Mouse (Mus musculus) gonadal fat pad, adult 2 months (tissue): Measurements from ENCODE around the gene Ldha. TPM values are rescaled to one million over a fixed set of nuclear protein-coding genes. Genes with fewer than 3 reads are reported as not detected.
"Not testable (repeated sequence)": the region's sequence is repeated elsewhere in the genome, so short reads cannot be mapped to it uniquely, and the experiment has no call there.

Experiments
- DNase-seq: peaks from one replicate; pipeline ENCODE4 v3.0.0-alpha.2; 2012; ENCODE audit warnings: low read depth
- polyA plus RNA-seq: library from polyadenylated mRNA; depleted of rRNA; stranded (reverse); fragments of >200 nt; gene quantifications from 2 replicates; pipeline ENCODE4 v1.2.3, GENCODE M21; 2012; rRNA removed

The Ldha gene
- polyA plus RNA-seq, result 562 and 1,009 TPM in 2 replicates

DNA sequence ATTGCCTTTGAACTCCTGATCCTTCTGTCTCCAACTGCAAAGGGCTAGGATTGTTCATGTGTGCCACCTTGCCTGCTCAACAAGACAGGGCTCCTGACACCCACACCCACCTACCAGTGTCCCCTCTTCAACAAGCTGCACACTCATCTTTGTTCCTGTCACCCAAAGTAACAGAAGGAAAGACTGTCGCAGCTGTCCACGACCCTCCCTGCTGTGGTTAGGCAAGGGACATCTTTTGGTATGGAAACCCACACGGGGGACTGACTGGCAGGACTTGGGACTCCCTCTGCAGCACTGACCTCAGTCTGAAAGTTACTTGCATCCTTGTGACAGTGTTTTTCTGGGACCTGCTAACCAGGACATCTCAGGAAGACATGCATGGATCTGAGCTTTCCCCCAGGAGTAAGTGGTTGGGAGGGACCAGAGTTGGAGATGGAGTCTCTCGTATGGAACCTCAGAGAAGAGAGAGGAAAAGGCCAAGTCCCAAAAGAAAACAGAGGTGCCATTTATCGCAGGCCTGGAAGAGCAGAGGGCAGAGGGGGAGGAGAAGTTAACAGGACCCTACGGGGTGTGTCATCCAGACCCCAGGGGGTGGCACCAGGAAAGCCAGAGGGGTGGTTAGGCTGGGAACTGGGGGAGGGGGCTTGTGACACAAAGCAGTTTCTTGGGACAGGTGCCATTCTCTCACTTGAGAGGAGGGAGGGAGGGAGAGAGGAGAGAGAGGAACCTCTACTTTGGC is at the start of gene Ldha:
Gene Ldha, plus strand, starts transcription at position 689 of the 739 bp plus-strand sequence.
- DNase-seq, result no peak

DNA sequence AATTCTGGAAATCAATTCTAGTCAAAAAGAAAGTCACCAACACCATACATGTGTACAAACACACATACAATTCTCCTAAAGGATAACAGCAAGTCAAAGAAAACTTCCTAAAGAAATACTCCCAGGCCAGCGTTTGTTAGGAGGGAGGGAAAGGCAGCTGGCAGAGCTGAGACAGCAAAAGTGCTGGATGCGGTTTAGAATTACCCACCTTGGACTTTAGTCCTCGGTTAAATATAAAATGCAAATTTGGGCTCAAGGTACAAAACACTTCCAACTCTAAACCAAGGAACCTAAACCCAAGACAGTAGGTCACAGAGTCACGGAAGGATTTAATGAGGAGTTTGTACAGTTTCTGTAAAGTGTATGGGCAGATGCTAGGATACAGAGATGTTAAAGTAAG is 47.4 kb upstream of the Ldha start:
- DNase-seq, result no peak

DNA sequence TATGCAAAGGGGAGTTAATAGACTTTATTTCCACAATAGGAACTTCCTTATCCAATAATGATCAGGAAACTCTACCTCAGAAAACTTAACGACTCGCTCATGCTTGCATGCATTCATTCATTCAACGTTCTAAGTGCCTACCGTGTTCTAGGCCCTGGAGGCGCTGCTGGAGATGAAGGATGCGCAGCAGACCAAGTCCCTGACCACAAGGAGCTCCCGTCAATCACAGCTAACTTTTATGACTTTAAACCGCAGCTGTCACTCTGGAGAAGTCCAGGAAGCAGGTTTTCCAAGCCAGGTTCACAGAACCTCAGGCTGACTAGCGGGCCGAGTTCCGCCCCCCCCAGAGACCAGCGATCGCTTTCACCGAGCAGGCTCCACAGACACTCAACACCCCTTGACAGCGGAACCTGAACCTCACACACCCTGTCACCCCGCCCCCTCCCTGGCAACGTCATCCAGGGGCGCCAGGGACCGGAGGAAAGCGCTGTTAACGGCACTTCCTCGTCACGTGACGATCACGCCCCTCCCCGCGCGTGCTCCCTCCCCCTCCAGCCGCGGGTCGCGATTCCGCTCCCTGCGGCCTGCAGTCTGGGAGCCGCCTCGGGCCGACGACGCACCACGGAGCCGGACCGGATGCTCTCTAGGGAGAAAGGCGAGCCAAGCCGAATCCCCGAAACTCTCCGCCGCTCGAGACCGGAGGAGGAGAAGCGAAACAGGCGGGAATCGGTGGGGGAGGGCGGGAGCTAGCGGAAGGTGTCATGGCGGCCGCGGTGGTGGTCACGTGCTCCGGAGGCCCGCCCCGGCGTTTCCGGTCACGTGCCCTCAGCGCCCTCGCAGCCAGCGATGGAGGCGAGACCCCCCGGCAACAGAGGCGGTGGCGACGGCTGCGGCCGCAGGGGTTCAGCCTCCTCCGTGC is 45.7 kb upstream of the Ldha start, which contains the start of the genes Hps5 and Gtf2h1:
Gene Hps5, minus strand, starts transcription at position 778 of the 919 bp plus-strand sequence.
Gene Gtf2h1, plus strand, starts transcription at position 817 of the 919 bp plus-strand sequence.
- DNase-seq, result no peak

DNA sequence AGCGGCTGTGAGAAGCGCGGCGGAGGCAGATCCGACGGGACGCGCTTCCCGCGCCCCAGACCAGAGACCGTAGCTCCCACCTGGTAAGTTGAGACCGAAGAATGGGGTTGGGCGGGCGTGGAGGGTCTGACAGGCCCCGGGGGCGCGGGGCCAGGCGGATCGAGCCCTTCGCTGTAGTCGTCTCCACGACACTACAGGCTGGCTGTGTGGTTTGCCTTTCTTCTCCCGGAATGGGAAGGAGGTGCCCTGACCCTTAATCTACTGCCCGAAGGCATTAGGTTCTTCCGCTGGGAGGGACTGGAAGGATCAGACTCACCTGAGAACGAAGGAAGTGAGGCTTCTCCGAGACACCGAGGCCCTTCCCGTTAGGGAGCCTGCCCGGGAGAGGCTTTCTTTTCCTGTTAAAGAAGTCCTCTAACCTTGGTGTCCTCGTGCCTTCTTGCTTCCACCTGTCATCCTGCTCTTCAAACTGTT is 45.0 kb upstream of the Ldha start:
- DNase-seq, result no peak

DNA sequence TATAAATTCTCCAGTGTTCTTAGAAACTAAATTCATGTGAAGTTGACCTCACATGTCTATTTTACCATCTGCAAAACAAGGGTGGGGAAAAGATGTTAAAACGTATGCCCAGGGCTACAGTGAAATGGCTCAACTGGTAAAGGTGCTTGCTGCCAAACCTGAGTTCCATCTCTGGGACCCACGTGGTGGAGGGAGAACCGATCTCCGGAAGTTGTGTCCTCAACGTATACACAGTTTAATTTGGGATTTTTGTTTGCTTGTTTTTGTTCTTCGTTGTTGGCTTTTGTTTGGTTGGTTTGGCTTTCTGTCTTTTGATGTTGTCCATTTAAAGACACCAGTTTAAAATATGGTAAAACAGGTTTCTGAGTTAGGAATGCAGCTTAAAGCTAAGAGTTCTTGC is 44.5 kb upstream of the Ldha start:
- DNase-seq, result no peak

DNA sequence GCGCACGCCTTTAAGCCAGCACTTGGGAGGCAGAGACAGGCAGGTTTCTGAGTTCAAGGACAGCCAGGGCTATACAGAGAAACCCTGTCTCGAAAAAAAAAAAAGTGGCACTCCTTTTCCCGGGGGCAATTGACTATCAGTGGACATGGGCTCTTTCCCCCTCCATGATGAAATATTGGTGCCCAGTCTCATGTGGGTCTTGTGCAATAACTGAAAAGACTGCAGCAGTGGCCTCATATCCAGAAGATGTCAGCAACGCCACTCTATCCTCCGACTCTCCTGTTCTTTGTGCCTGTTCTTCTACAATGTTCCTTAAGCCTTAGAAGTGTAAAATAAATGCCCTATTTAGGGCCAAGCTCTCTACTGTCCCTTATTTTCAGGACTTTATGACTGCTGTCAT is 30.9 kb upstream of the Ldha start:
- no peak for DNase-seq

DNA sequence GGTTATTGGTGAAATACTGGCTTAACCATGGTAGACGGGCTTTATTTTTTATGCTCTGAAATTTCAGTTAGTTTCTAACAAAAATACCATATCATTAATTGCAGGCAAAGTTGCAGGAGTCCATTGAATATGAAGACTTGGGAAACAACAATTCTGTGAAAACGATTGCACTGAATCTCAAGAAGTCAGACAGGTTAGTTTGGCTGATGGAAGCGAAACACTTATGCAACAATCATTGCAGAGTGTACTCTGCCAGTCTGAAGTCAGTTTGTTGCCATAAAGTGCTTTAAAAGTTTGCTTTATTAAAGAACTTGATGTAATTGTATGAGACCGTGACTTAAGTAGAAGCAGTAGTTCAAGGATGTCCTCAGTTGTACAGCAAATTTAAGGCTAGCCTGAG is 27.3 kb upstream of the Ldha start:
- no peak for DNase-seq

DNA sequence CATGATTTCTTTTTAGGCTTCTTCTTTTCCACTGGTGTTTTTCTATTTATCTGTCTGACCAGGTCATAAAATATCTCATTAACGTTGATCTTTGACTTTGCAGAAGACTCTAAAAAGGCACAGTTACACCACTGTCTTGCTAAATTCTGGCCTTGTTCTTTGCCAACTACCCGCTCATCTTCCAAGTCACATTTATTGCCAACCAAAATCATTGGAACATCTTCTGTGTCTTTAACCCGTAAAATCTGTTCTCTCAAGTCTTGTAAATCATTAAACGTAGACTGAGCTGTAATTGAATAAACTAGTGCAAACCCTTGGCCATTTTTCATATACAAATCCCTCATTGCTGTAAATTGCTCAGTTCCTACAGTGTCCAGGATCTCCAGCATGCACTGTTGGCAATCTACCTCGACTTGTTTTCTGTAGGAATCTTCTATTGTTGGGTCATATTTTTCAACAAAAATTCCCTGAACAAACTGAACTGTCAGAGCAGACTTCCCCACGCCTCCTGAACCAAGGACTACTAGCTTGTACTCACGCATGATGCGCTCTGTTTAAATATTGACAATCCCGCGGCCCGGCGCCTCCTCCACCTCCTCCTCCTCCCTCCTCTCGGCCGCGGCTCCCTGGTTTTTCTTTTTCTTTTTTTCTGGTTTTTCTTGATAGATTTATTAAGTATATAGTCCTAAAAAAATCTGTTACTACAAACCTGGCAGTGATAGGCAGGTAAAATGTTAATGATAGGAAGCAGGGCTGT is 20.2 kb upstream of the Ldha start:
- not testable (repeated sequence) for DNase-seq

DNA sequence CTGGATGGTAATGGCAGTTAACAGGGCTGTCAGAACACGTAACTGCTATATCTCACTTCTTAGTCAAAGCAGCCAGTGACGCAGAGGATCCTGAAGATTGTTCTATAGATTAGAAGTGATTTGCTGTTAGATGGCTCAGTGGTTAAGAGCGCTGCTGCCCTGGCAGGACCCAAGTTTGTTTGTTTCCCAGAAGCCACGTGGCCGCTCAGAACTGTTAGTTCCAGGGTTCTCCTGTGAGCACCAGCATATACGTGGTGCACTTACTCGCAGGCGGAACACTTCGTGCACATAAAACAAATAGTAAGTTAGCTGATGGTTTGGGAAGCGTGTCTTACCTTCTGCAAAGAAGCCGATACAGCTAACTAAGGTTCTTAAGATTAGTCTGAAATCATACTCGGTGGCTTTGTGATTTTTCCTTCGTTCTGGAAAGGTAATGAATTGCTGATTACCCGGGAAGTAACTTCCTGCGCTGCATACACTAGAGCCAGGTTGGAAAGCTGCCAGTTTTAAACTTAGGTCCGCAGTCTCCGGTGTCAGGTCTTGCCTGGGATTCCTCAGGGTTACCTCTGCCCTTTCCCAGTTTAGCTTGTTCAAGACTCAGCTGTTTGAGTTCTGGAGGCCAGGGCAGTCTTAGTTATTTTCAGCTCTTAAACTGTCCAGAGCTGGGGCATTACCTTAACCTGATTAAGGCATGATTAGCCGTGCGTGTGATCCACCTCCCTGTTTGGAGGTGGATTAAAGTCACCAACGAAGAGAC is 14.1 kb upstream of the Ldha start:
- DNase-seq, result no peak

DNA sequence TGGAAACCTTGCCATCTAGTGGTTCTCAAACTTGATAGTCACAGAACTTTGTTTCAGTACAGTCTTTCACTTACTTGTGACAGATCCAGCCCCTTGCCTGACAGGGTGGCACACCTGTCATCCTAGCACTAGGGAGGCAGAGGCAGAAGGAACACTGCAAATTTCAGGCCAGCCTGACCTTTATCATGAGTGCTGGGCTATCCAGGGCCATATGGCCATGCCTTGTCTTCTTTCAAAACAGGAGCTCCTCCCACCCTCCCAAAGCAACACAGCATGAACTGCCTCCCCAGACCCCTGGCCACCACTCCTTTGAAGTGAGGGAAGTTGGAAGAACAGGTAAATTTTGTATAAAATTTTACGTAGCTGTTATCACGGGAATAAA is 13.5 kb upstream of the Ldha start:
- DNase-seq, result no peak

DNA sequence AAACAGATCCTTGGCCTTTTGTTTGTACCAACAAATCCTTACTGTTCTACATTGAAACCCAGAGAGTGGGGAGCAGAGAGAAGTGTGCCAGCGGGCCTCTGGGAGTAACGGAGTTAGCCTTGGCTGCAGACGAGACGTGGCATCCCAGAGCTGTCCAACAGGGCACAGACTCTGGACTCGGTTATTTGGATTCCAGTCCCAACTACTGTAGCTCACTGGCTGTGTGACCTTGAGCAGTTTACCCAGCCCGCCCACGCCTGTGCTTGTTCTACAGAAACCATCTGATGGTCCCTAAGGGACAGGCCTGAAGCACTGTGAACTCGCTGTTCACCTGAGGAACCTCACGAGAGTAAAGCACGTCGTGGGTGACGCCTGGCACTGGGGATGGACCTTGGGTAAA is 11.4 kb upstream of the Ldha start:
- DNase-seq, result no peak

DNA sequence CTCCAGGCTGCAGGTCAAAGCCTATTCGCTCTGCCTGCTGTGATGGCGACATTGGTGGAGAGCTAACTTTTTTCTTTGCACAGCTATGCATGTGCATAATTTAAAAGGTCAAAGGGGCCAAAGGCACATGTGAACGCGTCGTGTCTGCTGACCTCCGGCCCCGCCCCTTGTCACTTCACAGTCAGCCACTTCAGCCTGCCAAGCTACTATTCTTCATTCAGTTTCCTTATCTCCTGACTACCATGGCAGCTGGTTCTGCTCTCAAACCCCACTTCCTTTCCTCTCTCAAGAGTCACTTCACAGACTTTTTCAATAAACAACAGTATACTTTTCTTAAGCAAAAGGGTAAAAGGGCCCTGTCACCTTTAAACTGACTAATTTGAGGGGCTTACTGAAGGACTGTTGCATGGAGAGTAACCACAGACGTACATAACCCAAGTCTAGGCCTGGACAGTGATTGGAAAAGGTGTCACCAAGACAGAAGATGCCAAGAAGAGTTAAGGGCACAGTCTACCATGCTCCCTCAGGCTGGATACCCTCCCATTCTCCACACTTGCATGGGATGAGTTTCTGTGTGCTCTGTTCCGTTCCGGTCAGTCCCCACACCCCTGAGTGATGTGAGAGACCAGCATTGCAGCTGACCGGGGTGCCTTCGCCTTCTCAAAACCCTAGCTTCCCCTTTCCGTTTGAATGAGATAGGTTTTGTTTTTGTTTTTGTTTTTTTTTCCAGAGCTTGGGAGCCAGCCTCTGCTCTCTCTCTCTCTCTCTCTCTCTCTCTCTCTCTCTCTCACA is 10.3 kb upstream of the Ldha start:
- DNase-seq, result no peak

DNA sequence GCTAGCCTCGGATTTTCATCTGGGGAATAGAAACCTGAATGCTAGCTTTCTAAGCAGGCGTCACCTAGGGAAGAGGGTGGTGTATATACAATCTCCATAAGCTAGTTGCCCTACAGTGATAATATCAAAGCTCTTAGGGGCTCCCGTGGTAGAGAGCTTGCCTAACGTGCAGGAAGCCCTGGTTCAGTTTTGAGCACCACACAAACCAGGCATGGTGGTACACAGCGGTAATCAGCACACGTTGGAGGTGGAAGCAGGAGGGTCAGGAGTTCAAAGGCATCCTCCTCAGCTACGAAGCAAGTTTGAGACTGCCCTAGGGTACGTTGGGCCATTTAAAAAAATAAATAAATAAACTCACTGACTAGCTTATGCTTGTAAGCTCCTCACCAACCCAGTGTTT is 9.6 kb upstream of the Ldha start:
- no peak for DNase-seq

DNA sequence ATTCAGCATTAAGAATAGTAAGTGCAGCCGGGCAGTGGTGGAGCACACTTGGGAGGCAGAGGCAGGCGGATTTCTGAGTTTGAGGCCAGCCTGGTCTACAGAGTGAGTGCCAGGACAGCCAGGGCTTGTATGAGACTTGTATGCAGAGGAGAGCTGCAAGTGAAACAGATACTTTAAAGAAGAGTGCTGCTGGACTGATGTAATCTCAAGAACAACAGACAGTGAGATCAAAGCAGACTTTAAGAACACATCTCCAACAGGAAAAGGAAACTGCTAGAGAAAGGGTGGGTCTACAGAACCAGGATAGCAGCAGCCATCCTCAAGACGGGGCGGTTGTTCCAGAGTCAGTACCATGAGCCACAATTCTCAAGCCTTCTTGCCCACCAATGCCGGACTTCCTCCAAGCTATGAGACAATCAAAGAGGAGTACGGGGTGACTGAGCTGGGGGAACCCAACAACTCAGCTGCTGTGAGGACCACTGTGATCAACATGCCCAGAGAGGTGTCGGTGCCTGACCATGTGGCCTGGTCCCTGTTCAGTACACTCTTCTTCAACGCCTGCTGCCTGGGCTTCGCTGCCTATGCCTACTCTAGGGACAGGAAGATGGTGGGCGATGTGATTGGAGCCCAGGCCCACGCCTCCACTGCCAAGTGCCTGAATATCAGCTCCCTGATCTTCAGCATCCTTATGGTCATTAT is 9.0 kb upstream of the Ldha start:
- DNase-seq, result not testable (repeated sequence)

DNA sequence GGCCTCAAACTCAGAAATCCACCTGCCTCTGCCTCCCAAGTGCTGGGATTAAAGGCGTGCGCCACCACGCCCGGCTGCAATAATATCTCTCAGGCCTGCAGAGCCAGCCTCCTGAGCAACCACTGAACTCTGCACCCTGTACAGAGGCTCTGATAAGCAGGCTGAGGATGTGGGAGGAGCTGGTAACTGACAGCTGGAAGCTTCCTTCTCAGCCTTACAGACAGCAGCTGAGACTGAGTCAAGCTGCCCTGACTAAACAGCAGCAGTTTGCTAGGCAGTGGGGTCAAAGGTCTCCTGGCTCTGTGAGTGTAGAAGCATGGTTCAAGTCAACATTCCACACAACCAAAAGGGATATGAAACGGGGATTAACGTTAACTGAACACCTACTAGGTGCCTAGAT is 8.0 kb upstream of the Ldha start:
- DNase-seq, result no peak

DNA sequence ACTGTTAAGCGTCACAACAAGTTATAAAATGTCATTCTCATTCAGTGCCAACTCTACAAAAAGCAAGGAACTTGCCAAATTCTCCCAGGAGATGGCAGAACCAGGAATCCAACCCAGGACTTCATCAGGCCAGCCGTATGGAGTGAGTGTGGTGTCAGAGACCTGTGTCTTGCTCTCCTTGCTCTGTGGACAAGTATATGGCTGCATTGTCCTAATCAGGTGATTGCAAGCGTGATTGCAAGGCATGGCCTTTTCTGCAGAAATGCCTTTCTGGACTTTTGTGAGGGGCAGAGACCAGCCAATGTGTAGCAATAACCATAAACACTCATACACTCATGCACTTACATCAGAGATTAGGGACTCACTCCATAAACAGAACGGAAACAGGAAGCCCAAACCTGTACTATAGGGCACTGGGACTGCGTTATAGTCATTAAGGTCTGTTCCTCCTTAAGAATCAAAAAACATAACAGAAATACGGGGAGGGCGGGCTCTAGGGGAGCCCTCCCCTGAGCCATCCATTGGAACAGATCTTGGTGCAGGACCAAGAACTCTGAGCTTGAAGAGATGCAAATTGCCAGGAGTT is 7.5 kb upstream of the Ldha start:
- no peak for DNase-seq

DNA sequence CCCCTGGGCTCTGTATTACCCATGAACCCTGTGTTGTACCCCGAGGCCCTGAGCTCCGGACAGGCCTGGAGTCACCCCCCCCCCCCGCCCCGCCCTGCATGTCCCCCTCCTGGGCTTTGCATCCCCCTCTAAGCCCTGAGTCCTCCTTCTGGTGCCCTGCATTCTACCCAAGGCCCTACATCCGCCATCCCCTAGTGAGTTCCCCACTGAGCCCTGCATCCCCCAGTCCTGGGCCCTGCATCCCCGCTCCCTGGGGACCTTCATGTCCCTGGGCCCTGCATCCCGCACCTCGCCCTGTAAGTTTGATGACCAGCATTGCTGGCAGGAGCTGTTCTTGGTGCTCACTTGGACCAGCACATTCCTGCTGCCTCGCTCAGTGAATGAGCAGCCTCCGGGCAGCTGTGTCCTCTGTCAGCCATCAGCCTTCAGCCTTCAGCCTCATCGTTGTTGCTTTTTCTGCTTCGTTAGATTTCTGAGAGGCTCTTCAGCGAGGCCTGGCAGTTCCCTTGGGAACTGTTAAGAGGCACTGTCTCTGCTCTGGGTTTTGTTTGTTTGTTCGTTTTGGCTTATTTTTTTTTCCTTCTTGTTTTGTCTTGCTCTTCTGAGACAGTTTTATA is 6.2 kb upstream of the Ldha start:
- DNase-seq, result no peak

DNA sequence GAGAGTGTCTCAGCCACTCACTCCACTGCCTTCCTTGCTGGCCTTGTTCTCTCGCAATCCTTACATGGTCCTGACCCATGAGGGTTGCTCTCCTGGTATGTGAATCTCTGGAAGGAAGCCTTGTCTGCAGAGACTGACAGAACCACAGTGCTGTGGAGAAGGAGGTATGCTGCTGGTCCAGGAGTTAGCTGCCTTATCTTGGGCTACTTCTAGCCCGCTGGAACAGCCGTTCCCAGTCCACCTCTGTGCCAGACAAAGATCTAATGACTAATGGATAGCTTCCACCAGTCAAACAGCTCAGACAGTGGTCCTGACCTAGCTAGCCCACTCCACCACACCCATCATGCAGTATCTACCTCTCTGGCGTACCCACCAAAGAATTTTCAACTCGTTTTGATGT is 4.9 kb upstream of the Ldha start:
- no peak for DNase-seq

DNA sequence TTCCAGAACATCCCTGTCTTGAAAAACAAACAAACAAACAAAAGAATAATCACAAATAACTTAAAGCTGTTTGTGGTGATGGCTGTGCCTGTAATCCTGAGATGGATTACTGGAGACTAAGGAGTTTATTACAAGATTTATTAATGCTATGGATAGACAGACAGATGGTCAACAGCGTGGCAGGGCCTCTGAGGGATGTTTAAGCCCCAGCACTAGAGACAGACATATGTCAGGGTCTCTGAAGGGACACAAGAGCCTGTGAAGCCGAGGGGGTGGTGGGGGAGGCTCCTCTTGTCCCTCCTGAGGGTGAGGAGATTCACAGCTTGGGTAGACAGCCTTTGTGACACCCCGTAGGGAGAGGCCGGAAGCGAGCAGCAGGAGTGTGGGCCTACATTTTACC is 4.2 kb upstream of the Ldha start:
- DNase-seq, result no peak
